Mouse (Mus musculus): ENCODE measurements around the gene Fhit. TPM values are rescaled to one million over a fixed set of nuclear protein-coding genes. Genes with fewer than 3 reads are reported as not detected.

Gene Fhit
- polyA plus RNA-seq, 1 experiment = not detected

- H3K36me3 ChIP-seq (ENCODE audit: control insufficient read depth) = no peaks in the 10 kb centered on the region
- no peak overlapping the region for H3K4me3 ChIP-seq (replicated peaks)
- no peaks in the 10 kb centered on the region for H3K4me1 ChIP-seq (ENCODE audit: control insufficient read depth)
- no peaks in the 10 kb centered on the region for H3K9me3 ChIP-seq (ENCODE audit: control insufficient read depth, low read length)
- no peaks in the 10 kb centered on the region for H3K27me3 ChIP-seq (ENCODE audit: control insufficient read depth)
- TF ChIP-seq TAL1 (IDR thresholded peaks at IDR 0.05; ENCODE audit: low read length) (no peak), GATA1 (IDR thresholded peaks at IDR 0.05; ENCODE audit: low read length) (no peak)
Measured at GRCm38 (mm10) chr14:11021391-11021790, 140.4 kb downstream of the Fhit start.

DNA sequence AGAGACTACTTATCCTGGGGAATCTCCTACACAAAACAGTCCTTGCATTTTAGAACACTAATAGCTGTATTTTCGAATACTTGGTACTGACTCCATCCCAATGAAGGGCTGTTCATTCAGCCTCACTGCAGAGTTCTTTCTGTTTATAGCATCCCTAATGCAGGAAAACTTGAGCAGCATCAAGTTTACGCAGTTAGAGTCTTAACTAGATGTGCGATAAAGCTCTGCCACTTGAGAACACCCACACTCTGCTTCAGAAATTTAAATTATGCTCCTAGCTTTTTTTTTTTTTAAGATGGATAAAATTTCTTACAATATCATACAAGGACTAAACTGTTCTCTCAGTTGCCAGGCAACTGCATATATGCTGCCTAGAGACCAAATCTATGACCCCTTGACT lies 183.2 kb downstream of the Fhit start:
- Histone ChIP-seq H3K27me3 (ENCODE audit: control insufficient read depth) (no peaks in the 10 kb centered on the region), H3K36me3 (ENCODE audit: control insufficient read depth) (no peaks in the 10 kb centered on the region), H3K4me3 (replicated peaks) (no peak overlapping the region), H3K9me3 (ENCODE audit: control insufficient read depth, low read length) (no peaks in the 10 kb centered on the region), H3K4me1 (ENCODE audit: control insufficient read depth) (no peaks in the 10 kb centered on the region)
- TF ChIP-seq TAL1 (IDR thresholded peaks at IDR 0.05; ENCODE audit: low read length) = no peak
- TF ChIP-seq GATA1 (IDR thresholded peaks at IDR 0.05; ENCODE audit: low read length) = no peak

GRCm38 (mm10) chr14:10941647-10942046 lies 220.2 kb downstream of the Fhit start:
- H3K4me3 ChIP-seq (replicated peaks) = no peak overlapping the region
- no peaks in the 10 kb centered on the region for H3K4me1 ChIP-seq (ENCODE audit: control insufficient read depth)
- no peaks in the 10 kb centered on the region for H3K36me3 ChIP-seq (ENCODE audit: control insufficient read depth)
- no peak for TF ChIP-seq GATA1 (IDR thresholded peaks at IDR 0.05; ENCODE audit: low read length)
- no peak for TF ChIP-seq TAL1 (IDR thresholded peaks at IDR 0.05; ENCODE audit: low read length)
- H3K9me3 ChIP-seq (ENCODE audit: control insufficient read depth, low read length) = no peaks in the 10 kb centered on the region
- H3K27me3 ChIP-seq (ENCODE audit: control insufficient read depth) = no peaks in the 10 kb centered on the region

- TF ChIP-seq TAL1 (IDR thresholded peaks at IDR 0.05; ENCODE audit: low read length) = no peak
- TF ChIP-seq GATA1 (IDR thresholded peaks at IDR 0.05; ENCODE audit: low read length) = no peak
- Histone ChIP-seq H3K9me3 (ENCODE audit: control insufficient read depth, low read length) (peaks cover 3% of the 10 kb centered on the region; the same call in 1 of the 2 replicates), H3K4me3 (replicated peaks) (no peak overlapping the region), H3K4me1 (ENCODE audit: control insufficient read depth) (no peaks in the 10 kb centered on the region), H3K27me3 (ENCODE audit: control insufficient read depth) (no peaks in the 10 kb centered on the region), H3K36me3 (ENCODE audit: control insufficient read depth) (no peaks in the 10 kb centered on the region)
Measured at GRCm38 (mm10) chr14:10933667-10934066, 228.2 kb downstream of the Fhit start.

DNA sequence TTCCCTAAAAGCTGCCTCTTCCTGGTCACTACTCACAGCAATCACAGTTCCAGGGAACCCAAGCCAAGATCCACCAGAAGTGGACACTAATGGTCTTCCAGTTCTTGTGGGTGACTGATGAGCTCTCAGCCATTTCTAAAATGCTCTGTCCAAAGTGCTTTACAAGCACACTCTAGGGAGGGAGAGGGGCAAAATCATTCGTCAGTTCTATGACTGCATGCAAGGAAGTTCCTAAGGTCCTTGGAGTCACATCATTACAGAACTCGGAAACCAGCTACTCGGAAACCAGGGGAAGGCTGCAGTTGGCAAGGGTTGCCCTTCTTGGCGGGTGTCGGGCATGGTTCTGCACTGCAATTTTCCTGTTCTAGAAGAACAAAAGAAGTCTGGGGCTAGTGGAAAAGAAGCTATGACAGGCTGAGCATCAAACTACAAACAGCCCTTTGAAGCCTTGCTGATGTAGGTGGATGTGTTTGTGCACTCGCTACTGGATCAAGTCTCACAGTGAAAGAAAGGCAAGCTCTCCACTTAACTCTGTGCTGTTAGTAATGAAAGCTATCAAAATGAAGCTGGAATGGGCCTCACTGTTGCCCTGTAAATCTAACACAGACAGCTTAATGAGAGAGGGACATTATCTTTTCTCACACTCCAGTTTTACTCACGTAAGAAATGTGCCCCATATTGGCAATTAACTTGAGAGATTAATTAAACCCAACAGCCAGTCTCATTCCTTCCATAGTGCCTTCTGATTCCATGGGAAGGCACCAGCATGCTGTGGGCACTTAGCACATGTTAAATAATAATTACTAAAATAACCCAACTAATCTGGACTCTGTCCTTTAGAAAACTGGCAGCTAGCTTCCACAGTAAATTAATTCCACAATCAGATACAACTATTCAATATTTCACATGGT lies 243.7 kb downstream of the Fhit start:
- Histone ChIP-seq H3K27me3 (ENCODE audit: control insufficient read depth) (no peaks in the 10 kb centered on the region), H3K36me3 (ENCODE audit: control insufficient read depth) (no peaks in the 10 kb centered on the region), H3K4me1 (ENCODE audit: control insufficient read depth) (no peaks in the 10 kb centered on the region), H3K4me3 (replicated peaks) (no peak overlapping the region), H3K9me3 (ENCODE audit: control insufficient read depth, low read length) (no peaks in the 10 kb centered on the region)
- no peak for TF ChIP-seq GATA1 (IDR thresholded peaks at IDR 0.05; ENCODE audit: low read length)
- no peak for TF ChIP-seq TAL1 (IDR thresholded peaks at IDR 0.05; ENCODE audit: low read length)

- H3K27me3 ChIP-seq (ENCODE audit: control insufficient read depth) = no peaks in the 10 kb centered on the region
- H3K4me3 ChIP-seq (replicated peaks) = no peak overlapping the region
- H3K36me3 ChIP-seq (ENCODE audit: control insufficient read depth) = no peaks in the 10 kb centered on the region
- TF ChIP-seq TAL1 (IDR thresholded peaks at IDR 0.05; ENCODE audit: low read length) (no peak), GATA1 (IDR thresholded peaks at IDR 0.05; ENCODE audit: low read length) (no peak)
- peaks cover 2% of the 10 kb centered on the region; the same call in 1 of the 2 replicates for H3K9me3 ChIP-seq (ENCODE audit: control insufficient read depth, low read length)
- no peaks in the 10 kb centered on the region for H3K4me1 ChIP-seq (ENCODE audit: control insufficient read depth)
Measured at GRCm38 (mm10) chr14:10908011-10908410, 253.8 kb downstream of the Fhit start.

GRCm38 (mm10) chr14:10882759-10883158 lies 279.1 kb downstream of the Fhit start:
- Histone ChIP-seq H3K4me1 (ENCODE audit: control insufficient read depth) (no peaks in the 10 kb centered on the region), H3K4me3 (replicated peaks) (no peak overlapping the region), H3K36me3 (ENCODE audit: control insufficient read depth) (no peaks in the 10 kb centered on the region), H3K9me3 (ENCODE audit: control insufficient read depth, low read length) (no peaks in the 10 kb centered on the region), H3K27me3 (ENCODE audit: control insufficient read depth) (no peaks in the 10 kb centered on the region)
- TF ChIP-seq GATA1 (IDR thresholded peaks at IDR 0.05; ENCODE audit: low read length) (no peak), TAL1 (IDR thresholded peaks at IDR 0.05; ENCODE audit: low read length) (no peak)

- no peak overlapping the region for H3K4me3 ChIP-seq (replicated peaks)
- no peaks in the 10 kb centered on the region for H3K36me3 ChIP-seq (ENCODE audit: control insufficient read depth)
- H3K27me3 ChIP-seq (ENCODE audit: control insufficient read depth) = no peaks in the 10 kb centered on the region
- H3K4me1 ChIP-seq (ENCODE audit: control insufficient read depth) = no peaks in the 10 kb centered on the region
- TF ChIP-seq TAL1 (IDR thresholded peaks at IDR 0.05; ENCODE audit: low read length) (no peak), GATA1 (IDR thresholded peaks at IDR 0.05; ENCODE audit: low read length) (no peak)
- H3K9me3 ChIP-seq (ENCODE audit: control insufficient read depth, low read length) = no peaks in the 10 kb centered on the region
Measured at GRCm38 (mm10) chr14:10880749-10881148, 281.1 kb downstream of the Fhit start.

GRCm38 (mm10) chr14:10874595-10875372 lies 287.1 kb downstream of the Fhit start:
- no peak for TF ChIP-seq TAL1 (IDR thresholded peaks at IDR 0.05; ENCODE audit: low read length)
- TF ChIP-seq GATA1 (IDR thresholded peaks at IDR 0.05; ENCODE audit: low read length) = no peak
- Histone ChIP-seq H3K9me3 (ENCODE audit: control insufficient read depth, low read length) (no peaks in the 10 kb centered on the region), H3K4me3 (replicated peaks) (no peak overlapping the region), H3K27me3 (ENCODE audit: control insufficient read depth) (no peaks in the 10 kb centered on the region), H3K36me3 (ENCODE audit: control insufficient read depth) (no peaks in the 10 kb centered on the region), H3K4me1 (ENCODE audit: control insufficient read depth) (no peaks in the 10 kb centered on the region)

Measured in erythroblast, embryonic 14.5 days (primary cell).